Mouse (Mus musculus) ES-Bruce4 (cell line): Measurements from ENCODE around the gene Gpr12. TPM values are rescaled to one million over a fixed set of nuclear protein-coding genes. Genes with fewer than 3 reads are reported as not detected.

Experiments used
- H3K27ac ChIP-seq: 2 replicates; pipeline ENCODE4 v1.5.1; 2012; ENCODE audit warnings: low read length, inconsistent platforms; ENCODE audit not compliant: insufficient read depth
- H3K27me3 ChIP-seq: 2 replicates; pipeline ENCODE4 v1.6.1; 2012; ENCODE audit warnings: mild to moderate bottlenecking, low read length, inconsistent platforms; ENCODE audit not compliant: control insufficient read depth, poor library complexity, insufficient read depth, severe bottlenecking
- H3K36me3 ChIP-seq: 2 replicates; pipeline ENCODE4 v1.6.1; 2012; ENCODE audit warnings: inconsistent platforms, mild to moderate bottlenecking, low read length, moderate library complexity; ENCODE audit not compliant: control insufficient read depth, poor library complexity, insufficient read depth, severe bottlenecking
- H3K4me1 ChIP-seq: one replicate; pipeline ENCODE4 v1.8.1; 2011; ENCODE audit warnings: low read length; ENCODE audit not compliant: control insufficient read depth, insufficient read depth
- H3K4me3 ChIP-seq: 2 replicates; pipeline ENCODE4 v1.5.1; 2011; ENCODE audit warnings: low read depth, mild to moderate bottlenecking, low read length
- H3K9ac ChIP-seq: 2 replicates; pipeline ENCODE4 v1.6.1; 2012; ENCODE audit warnings: low read depth, mild to moderate bottlenecking, inconsistent platforms; ENCODE audit not compliant: poor library complexity, severe bottlenecking
- H3K9me3 ChIP-seq: replicated peaks from 2 replicates; pipeline ENCODE4 v1.6.1; 2012; ENCODE audit warnings: mild to moderate bottlenecking, low read length, inconsistent platforms; ENCODE audit not compliant: control insufficient read depth, poor library complexity, insufficient read depth, severe bottlenecking
- CTCF ChIP-seq: IDR thresholded peaks from one replicate; pipeline ENCODE4 v1.8.1; 2011; ENCODE audit warnings: low read depth, low read length
- EP300 ChIP-seq: IDR thresholded peaks from 2 replicates; pipeline ENCODE4 v1.6.1; 2011; ENCODE audit warnings: low read depth, low read length; ENCODE audit not compliant: insufficient read depth
- POLR2A ChIP-seq: IDR thresholded peaks from one replicate; pipeline ENCODE4 v1.8.1; 2011; ENCODE audit warnings: low read length; ENCODE audit not compliant: insufficient read depth
- polyA plus RNA-seq: library from polyadenylated mRNA; stranded (reverse); fragments of >200 nt; gene quantifications from 2 replicates; pipeline ENCODE4 v1.2.4, GENCODE M21; 2011; ENCODE audit warnings: low read depth; ENCODE audit not compliant: missing spikeins, insufficient read depth, insufficient read length

The Gpr12 gene
- polyA plus RNA-seq, 1 experiment, result not detected

- no peak overlapping the region for H3K9ac ChIP-seq
- TF ChIP-seq CTCF (no peak), POLR2A (no peak), EP300 (no peak)
These were observed 40.7 kb upstream of the Gpr12 start for GRCm38 (mm10) chr5:146625635-146626311.

DNA sequence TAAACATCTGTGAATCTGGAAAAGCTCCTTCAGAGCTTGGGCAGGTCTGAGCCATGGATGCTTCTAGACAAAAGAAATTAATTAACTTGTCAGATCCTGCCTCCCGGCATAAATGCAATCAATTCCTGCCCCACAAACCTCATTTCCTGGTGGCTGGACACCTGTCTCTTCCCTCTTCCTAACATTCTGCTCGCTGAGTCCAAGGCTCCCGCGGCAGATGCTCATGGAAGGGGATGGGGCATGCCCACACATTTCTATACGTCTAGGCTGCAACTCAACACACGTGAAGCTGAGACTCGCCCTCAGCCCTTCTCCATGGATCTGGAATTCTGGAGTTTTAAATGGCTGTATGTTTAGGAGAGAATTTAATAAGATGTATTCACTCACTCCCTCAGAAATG, 26.8 kb upstream of the Gpr12 start:
- Histone ChIP-seq H3K27ac (no peak overlapping the region), H3K4me1 (peaks cover 2% of the 10 kb centered on the region)
- TF ChIP-seq POLR2A, result no peak
- TF ChIP-seq CTCF, result no peak
- TF ChIP-seq EP300, result no peak

More at GRCm38 (mm10) chr5:146625635-146626311, 40.7 kb upstream of the Gpr12 start:
- Histone ChIP-seq H3K4me3 (no peak overlapping the region), H3K9me3 (no peaks in the 10 kb centered on the region), H3K36me3 (no peaks in the 10 kb centered on the region), H3K4me1 (no peaks in the 10 kb centered on the region), H3K27me3 (no peaks in the 10 kb centered on the region), H3K27ac (no peak overlapping the region)

GRCm38 (mm10) chr5:146611009-146611408, 26.0 kb upstream of the Gpr12 start:
- no peaks in the 10 kb centered on the region for H3K9me3 ChIP-seq
- peaks cover 2% of the 10 kb centered on the region for H3K4me1 ChIP-seq
- H3K4me3 ChIP-seq, result no peak overlapping the region
- no peaks in the 10 kb centered on the region for H3K27me3 ChIP-seq
- H3K36me3 ChIP-seq, result no peaks in the 10 kb centered on the region
- no peak overlapping the region for H3K27ac ChIP-seq
- TF ChIP-seq POLR2A (no peak), EP300 (no peak), CTCF (no peak)
- no peak overlapping the region for H3K9ac ChIP-seq

More for the DNA sequence above, 26.8 kb upstream of the Gpr12 start:
- H3K27me3 ChIP-seq, result no peaks in the 10 kb centered on the region
- no peak overlapping the region for H3K4me3 ChIP-seq
- H3K9me3 ChIP-seq, result no peaks in the 10 kb centered on the region
- H3K9ac ChIP-seq, result no peak overlapping the region
- H3K36me3 ChIP-seq, result no peaks in the 10 kb centered on the region

DNA sequence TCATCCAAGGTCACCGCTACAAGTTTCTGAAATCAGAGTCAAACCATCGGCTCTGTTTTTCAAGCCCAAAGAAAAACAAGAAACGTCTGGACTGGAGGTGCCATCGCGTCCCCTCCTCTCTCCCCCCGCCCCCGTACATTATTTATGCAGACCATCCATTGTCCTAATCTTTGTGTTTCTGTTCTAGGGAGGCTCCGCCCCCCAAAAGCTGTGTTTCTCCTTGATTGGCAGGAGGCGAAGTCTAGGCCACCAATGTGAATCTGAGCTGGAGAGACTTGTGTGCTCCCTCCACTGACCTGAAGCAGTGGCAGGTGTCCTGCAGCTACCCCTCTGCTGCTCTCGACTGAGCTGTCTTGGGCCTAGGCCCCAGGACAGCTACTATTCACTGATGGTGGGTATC, 24.6 kb upstream of the Gpr12 start:
- no peak overlapping the region for H3K9ac ChIP-seq
- no peaks in the 10 kb centered on the region for H3K9me3 ChIP-seq
- peaks cover 2% of the 10 kb centered on the region for H3K4me1 ChIP-seq
- H3K36me3 ChIP-seq, result no peaks in the 10 kb centered on the region
- H3K4me3 ChIP-seq, result no peak overlapping the region
- H3K27ac ChIP-seq, result no peak overlapping the region
- no peak for TF ChIP-seq CTCF
- no peak for TF ChIP-seq POLR2A
- 0 out of 2 replicates have a peak, but pooled peaks have one; percentile 39 for TF ChIP-seq EP300
- H3K27me3 ChIP-seq, result no peaks in the 10 kb centered on the region

- Histone ChIP-seq H3K9ac (no peak overlapping the region), H3K27ac (no peak overlapping the region), H3K4me3 (no peak overlapping the region), H3K4me1 (peaks cover 2% of the 10 kb centered on the region), H3K27me3 (no peaks in the 10 kb centered on the region), H3K36me3 (no peaks in the 10 kb centered on the region), H3K9me3 (no peaks in the 10 kb centered on the region)
- TF ChIP-seq POLR2A, result no peak
- TF ChIP-seq CTCF, result no peak
- TF ChIP-seq EP300, result no peak
These were observed 22.8 kb upstream of the Gpr12 start for GRCm38 (mm10) chr5:146607816-146608215.

DNA sequence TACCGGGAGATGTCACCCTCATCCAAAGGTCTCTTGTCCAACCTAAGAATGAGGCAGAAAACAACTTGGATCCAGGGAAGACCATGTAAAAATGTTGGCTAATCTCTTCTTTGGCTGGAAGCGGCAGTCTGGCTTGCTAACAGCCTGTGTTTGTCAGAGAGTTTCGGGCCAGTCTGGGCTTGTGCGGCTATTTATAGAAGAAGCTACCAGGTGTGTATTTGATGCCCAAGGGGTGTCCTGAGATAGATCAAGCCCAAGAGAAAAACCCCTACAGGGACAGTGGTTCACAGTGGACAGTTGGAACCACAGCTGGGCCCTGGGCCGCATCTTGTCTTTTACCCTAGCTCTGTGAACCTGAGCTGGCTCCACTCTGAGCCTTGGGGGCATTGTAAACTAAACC, 21.9 kb upstream of the Gpr12 start:
- Histone ChIP-seq H3K36me3 (no peaks in the 10 kb centered on the region), H3K9me3 (no peaks in the 10 kb centered on the region), H3K4me3 (no peak overlapping the region), H3K9ac (no peak overlapping the region), H3K27me3 (no peaks in the 10 kb centered on the region), H3K4me1 (peaks cover 2% of the 10 kb centered on the region), H3K27ac (no peak overlapping the region)
- no peak for TF ChIP-seq EP300
- no peak for TF ChIP-seq CTCF
- TF ChIP-seq POLR2A, result no peak
